Mouse (Mus musculus): ENCODE results near the gene Cdkn2d.

DNA sequence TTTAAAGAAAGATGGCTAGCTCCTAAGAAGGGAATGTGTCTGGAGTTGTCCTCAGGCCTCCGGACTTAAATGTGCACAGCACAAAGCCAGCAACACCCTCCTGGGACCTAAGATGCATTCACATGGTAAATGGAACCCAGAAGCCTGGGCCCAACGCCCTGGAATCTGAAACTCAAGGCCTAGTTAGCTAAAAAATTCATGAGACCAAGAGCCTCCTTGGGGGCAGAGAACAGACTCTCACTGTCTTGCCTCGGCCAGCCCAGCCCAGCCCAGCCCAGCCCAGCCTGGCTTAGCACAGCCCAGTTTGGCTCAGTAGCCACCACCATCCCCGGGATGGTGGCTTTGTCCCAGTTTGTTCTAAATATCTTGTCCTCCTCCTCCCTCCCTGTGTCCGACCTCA lies 24.2 kb upstream of the Cdkn2d start:
- TF ChIP-seq EP300 (IDR thresholded peaks at IDR 0.05; ENCODE audit: low read depth) = no peak
- TF ChIP-seq CTCF (IDR thresholded peaks at IDR 0.05; ENCODE audit: low read depth) = no peak

Measured in liver, postnatal 0 days (tissue).